Mouse (Mus musculus): Measurements from ENCODE around the gene Clic3. TPM values are rescaled to one million over a fixed set of nuclear protein-coding genes. Genes with fewer than 3 reads are reported as not detected.

Gene Clic3
- polyA plus RNA-seq (2021; fragmentation: Nextera tagmentation) = 0.68 and 1.1 TPM in 2 replicates
- long read RNA-seq, experiment 1 = 0 reads
- long read RNA-seq, experiment 2, partial matches to known transcripts = 0 of 2 reads
- long read RNA-seq, experiment 2, other reads (novel, unspliced or antisense) = 0 of 2 reads

DNA sequence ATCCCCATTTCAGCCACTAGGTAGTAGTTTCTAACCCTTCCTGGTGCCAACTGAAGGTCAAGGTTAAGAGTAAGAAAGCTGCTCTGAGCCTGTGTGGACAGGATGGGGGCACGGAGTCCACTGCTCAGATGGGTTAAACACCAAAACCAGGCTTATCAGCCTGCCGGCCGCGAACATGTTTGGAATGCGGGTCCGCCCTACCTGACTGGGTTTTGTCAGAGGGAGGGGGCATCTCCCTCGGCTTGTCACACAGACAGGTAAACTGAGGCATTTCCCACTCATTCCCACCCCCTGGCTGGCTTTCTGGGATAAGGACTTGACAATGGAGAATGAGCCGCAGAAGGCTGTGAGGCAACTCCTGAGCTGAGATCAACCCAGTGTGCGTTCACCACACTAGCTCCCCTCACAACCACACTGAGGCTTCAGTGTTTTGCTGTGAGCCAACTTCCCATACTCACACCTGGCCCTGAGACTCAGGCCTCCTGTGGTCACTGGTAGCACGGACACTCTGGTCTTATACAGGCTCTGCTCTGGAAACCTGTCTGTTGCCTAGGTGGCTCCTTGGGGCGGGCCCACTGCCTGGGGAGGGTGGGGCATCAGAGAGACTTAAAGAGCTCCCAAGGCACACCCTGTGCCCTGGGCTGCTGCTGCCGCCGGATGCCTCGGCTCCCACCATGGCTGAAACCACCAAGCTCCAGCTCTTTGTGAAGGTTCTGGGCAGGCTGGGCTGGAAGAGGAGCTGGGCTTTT, at the start of gene Clic3:
Gene Clic3 (plus strand): TSS at position 634 of the 749 bp plus-strand sequence.

GRCm38 (mm10) chr2:25422587-25423410, 33.8 kb upstream of the Clic3 start, which contains the start of gene Fut7:
TSS of gene Fut7 (plus strand) at chr2:25423267.

GRCm38 (mm10) chr2:25428442-25429236, 28.0 kb upstream of the Clic3 start, which contains the start of gene Abca2:
TSS of gene Abca2 (plus strand) at chr2:25428703.

GRCm38 (mm10) chr2:25460551-25461309, 4.1 kb downstream of the Clic3 start, which contains the start of gene Paxx:
TSS of gene Paxx (minus strand) at chr2:25461094.

DNA sequence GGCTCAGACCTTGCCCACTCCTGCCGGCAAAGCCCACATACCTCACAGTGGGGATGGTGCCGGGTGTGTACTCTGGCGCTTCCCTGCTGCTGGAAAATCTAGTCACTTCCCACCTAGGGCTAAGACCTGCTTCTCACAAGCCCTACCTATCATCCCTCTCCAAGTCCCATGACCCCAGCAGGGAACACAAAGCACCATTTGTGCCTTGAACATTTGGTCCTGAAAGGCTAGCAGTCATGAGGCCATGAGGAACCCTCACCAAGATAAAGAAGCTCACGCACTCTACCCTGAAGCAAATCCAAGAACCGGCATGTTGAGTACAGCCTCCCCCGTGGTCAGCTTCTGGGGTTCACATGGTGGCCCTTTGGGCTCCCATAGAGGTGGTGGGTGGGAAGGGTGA, 13.3 kb downstream of the Clic3 start, which contains the start of gene Ptgds:
Gene Ptgds (minus strand): TSS at position 78 of the 400 bp plus-strand sequence.

GRCm38 (mm10) chr2:25493476-25493961, 36.9 kb downstream of the Clic3 start, which contains the start of gene Lcn12:
TSS of gene Lcn12 (minus strand) at chr2:25493911.

GRCm38 (mm10) chr2:25500576-25501405, 44.2 kb downstream of the Clic3 start, which contains the start of gene Fbxw5:
TSS of gene Fbxw5 (plus strand) at chr2:25500750.

GRCm38 (mm10) chr2:25501593-25502486, 45.2 kb downstream of the Clic3 start, which contains the start of gene C8g:
TSS of gene C8g (minus strand) at chr2:25501719.

Other genes with a start within 250 kb of the Clic3 start
- gene Nelfb, start 245.3 kb upstream of the Clic3 start, polyA plus RNA-seq (2021; fragmentation: Nextera tagmentation) = 35.3 and 40.2 TPM in 2 replicates
- not detected in 2 replicates for gene Stpg3, start 242.2 kb upstream of the Clic3 start, polyA plus RNA-seq (2021; fragmentation: Nextera tagmentation)
- 11.9 and 28.8 TPM in 2 replicates for gene Fam166a, start 238.1 kb upstream of the Clic3 start, polyA plus RNA-seq (2021; fragmentation: Nextera tagmentation)
- 509 and 600 TPM in 2 replicates for gene Tubb4b, start 232.1 kb upstream of the Clic3 start, polyA plus RNA-seq (2021; fragmentation: Nextera tagmentation)
- gene Slc34a3, start 222.5 kb upstream of the Clic3 start, polyA plus RNA-seq (2021; fragmentation: Nextera tagmentation) = 0.60 and 0.72 TPM in 2 replicates
- not detected in 2 replicates for gene Rnf224, start 220.1 kb upstream of the Clic3 start, polyA plus RNA-seq (2021; fragmentation: Nextera tagmentation)
- gene Rnf208, start 214.6 kb upstream of the Clic3 start, polyA plus RNA-seq (2021; fragmentation: Nextera tagmentation) = 55.7 and 180 TPM in 2 replicates
- 0.25 TPM in 1 of 2 replicates, not detected in the other for gene Cysrt1, start 214.4 kb upstream of the Clic3 start, polyA plus RNA-seq (2021; fragmentation: Nextera tagmentation)
- 1.1 and 1.6 TPM in 2 replicates for gene AL732309.1, start 210.0 kb upstream of the Clic3 start, polyA plus RNA-seq (2021; fragmentation: Nextera tagmentation)
- gene Tmem203, start 201.4 kb upstream of the Clic3 start, polyA plus RNA-seq (2021; fragmentation: Nextera tagmentation) = 34.3 and 36.9 TPM in 2 replicates
- 9.4 and 13.1 TPM in 2 replicates for gene Tprn, start 194.2 kb upstream of the Clic3 start, polyA plus RNA-seq (2021; fragmentation: Nextera tagmentation)
- gene Ssna1, start 184.4 kb upstream of the Clic3 start, polyA plus RNA-seq (2021; fragmentation: Nextera tagmentation) = 77.5 and 87.9 TPM in 2 replicates
- 33.8 and 42.6 TPM in 2 replicates for gene Anapc2, start 184.4 kb upstream of the Clic3 start, polyA plus RNA-seq (2021; fragmentation: Nextera tagmentation)
- gene Tmem210, start 168.7 kb upstream of the Clic3 start, polyA plus RNA-seq (2021; fragmentation: Nextera tagmentation) = 0.56 TPM in 1 of 2 replicates, not detected in the other
- gene Lrrc26, start 166.9 kb upstream of the Clic3 start, polyA plus RNA-seq (2021; fragmentation: Nextera tagmentation) = 0.21 TPM in 1 of 2 replicates, not detected in the other
- gene Grin1, start 137.7 kb upstream of the Clic3 start, polyA plus RNA-seq (2021; fragmentation: Nextera tagmentation) = 87.7 and 146 TPM in 2 replicates
- 17.0 and 18.5 TPM in 2 replicates for gene Man1b1, start 124.5 kb upstream of the Clic3 start, polyA plus RNA-seq (2021; fragmentation: Nextera tagmentation)
- gene Dpp7, start 100.5 kb upstream of the Clic3 start, polyA plus RNA-seq (2021; fragmentation: Nextera tagmentation) = 17.8 and 22.5 TPM in 2 replicates
- gene Uap1l1, start 91.2 kb upstream of the Clic3 start, polyA plus RNA-seq (2021; fragmentation: Nextera tagmentation) = 20.6 and 34.9 TPM in 2 replicates
- gene Sapcd2, start 84.5 kb upstream of the Clic3 start, polyA plus RNA-seq (2021; fragmentation: Nextera tagmentation) = 1.2 and 1.7 TPM in 2 replicates
- gene Entpd2, start 61.0 kb upstream of the Clic3 start, polyA plus RNA-seq (2021; fragmentation: Nextera tagmentation) = 21.4 and 31.9 TPM in 2 replicates
- 232 and 408 TPM in 2 replicates for gene Npdc1, start 57.5 kb upstream of the Clic3 start, polyA plus RNA-seq (2021; fragmentation: Nextera tagmentation)
- not detected in 2 replicates for gene Fut7, start 33.6 kb upstream of the Clic3 start, polyA plus RNA-seq (2021; fragmentation: Nextera tagmentation)
- gene Abca2, start 28.1 kb upstream of the Clic3 start, polyA plus RNA-seq (2021; fragmentation: Nextera tagmentation) = 21.7 and 39.7 TPM in 2 replicates
- gene Paxx, start 4.3 kb downstream of the Clic3 start, polyA plus RNA-seq (2021; fragmentation: Nextera tagmentation) = 121 and 132 TPM in 2 replicates
- 6,798 and 9,400 TPM in 2 replicates for gene Ptgds, start 13.2 kb downstream of the Clic3 start, polyA plus RNA-seq (2021; fragmentation: Nextera tagmentation)
- gene Lcn12, start 37.1 kb downstream of the Clic3 start, polyA plus RNA-seq (2021; fragmentation: Nextera tagmentation) = not detected in 2 replicates
- 103 and 115 TPM in 2 replicates for gene Fbxw5, start 43.9 kb downstream of the Clic3 start, polyA plus RNA-seq (2021; fragmentation: Nextera tagmentation)
- gene C8g, start 44.9 kb downstream of the Clic3 start, polyA plus RNA-seq (2021; fragmentation: Nextera tagmentation) = 1.4 and 1.7 TPM in 2 replicates
- gene Traf2, start 90.1 kb downstream of the Clic3 start, polyA plus RNA-seq (2021; fragmentation: Nextera tagmentation) = 9.1 and 11.9 TPM in 2 replicates
- gene Edf1, start 101.0 kb downstream of the Clic3 start, polyA plus RNA-seq (2021; fragmentation: Nextera tagmentation) = 778 and 803 TPM in 2 replicates
- gene Mamdc4, start 118.0 kb downstream of the Clic3 start, polyA plus RNA-seq (2021; fragmentation: Nextera tagmentation) = 0.89 and 3.5 TPM in 2 replicates
- gene Phpt1, start 118.4 kb downstream of the Clic3 start, polyA plus RNA-seq (2021; fragmentation: Nextera tagmentation) = 152 and 173 TPM in 2 replicates
- gene Ajm1, start 124.9 kb downstream of the Clic3 start, polyA plus RNA-seq (2021; fragmentation: Nextera tagmentation) = 10.3 and 21.2 TPM in 2 replicates
- 70.0 and 86.7 TPM in 2 replicates for gene Rabl6, start 151.7 kb downstream of the Clic3 start, polyA plus RNA-seq (2021; fragmentation: Nextera tagmentation)
- gene Ccdc183, start 160.8 kb downstream of the Clic3 start, polyA plus RNA-seq (2021; fragmentation: Nextera tagmentation) = 0.82 and 0.94 TPM in 2 replicates
- gene Tmem141, start 165.2 kb downstream of the Clic3 start, polyA plus RNA-seq (2021; fragmentation: Nextera tagmentation) = 64.7 and 70.7 TPM in 2 replicates
- 0.28 and 0.49 TPM in 2 replicates for gene Fcna, start 171.2 kb downstream of the Clic3 start, polyA plus RNA-seq (2021; fragmentation: Nextera tagmentation)
- gene Lcn8, start 196.3 kb downstream of the Clic3 start, polyA plus RNA-seq (2021; fragmentation: Nextera tagmentation) = not detected in 2 replicates
- not detected in 2 replicates for gene Lcn5, start 201.1 kb downstream of the Clic3 start, polyA plus RNA-seq (2021; fragmentation: Nextera tagmentation)
- not detected in 2 replicates for gene Lcn6, start 219.9 kb downstream of the Clic3 start, polyA plus RNA-seq (2021; fragmentation: Nextera tagmentation)
- not detected in 2 replicates for gene Lcn10, start 225.9 kb downstream of the Clic3 start, polyA plus RNA-seq (2021; fragmentation: Nextera tagmentation)
- not detected in 2 replicates for gene Obp2a, start 243.2 kb downstream of the Clic3 start, polyA plus RNA-seq (2021; fragmentation: Nextera tagmentation)
- gene Bmyc, start 249.9 kb downstream of the Clic3 start, polyA plus RNA-seq (2021; fragmentation: Nextera tagmentation) = 213 and 229 TPM in 2 replicates